Mouse (Mus musculus) kidney, postnatal 14 days (tissue): ENCODE data around the gene Slamf7.

ENCODE experiments used
- DNase-seq: peaks from one replicate; pipeline ENCODE4 v3.0.0; 2022; ENCODE audit warnings: mixed read lengths

Slamf7 gene

GRCm38 (mm10) chr1:171635696-171636095 lies 17.1 kb downstream of the Slamf7 start:
- no peak for DNase-seq

- no peak for DNase-seq
These were observed 21.4 kb downstream of the Slamf7 start for GRCm38 (mm10) chr1:171631447-171631846.

GRCm38 (mm10) chr1:171630912-171631311 lies 21.9 kb downstream of the Slamf7 start:
- DNase-seq = no peak

GRCm38 (mm10) chr1:171630041-171630440 lies 22.8 kb downstream of the Slamf7 start:
- no peak for DNase-seq

- no peak for DNase-seq
These were observed 23.7 kb downstream of the Slamf7 start for GRCm38 (mm10) chr1:171629168-171629567.

GRCm38 (mm10) chr1:171627801-171628200 lies 25.0 kb downstream of the Slamf7 start:
- DNase-seq = no peak

- no peak for DNase-seq
These were observed 32.7 kb downstream of the Slamf7 start for GRCm38 (mm10) chr1:171620091-171620490.

- no peak for DNase-seq
These were observed 33.2 kb downstream of the Slamf7 start for GRCm38 (mm10) chr1:171619645-171620044.

- no peak for DNase-seq
These were observed 33.8 kb downstream of the Slamf7 start for GRCm38 (mm10) chr1:171619001-171619400.

GRCm38 (mm10) chr1:171616881-171617515 lies 35.8 kb downstream of the Slamf7 start:
- no peak for DNase-seq

GRCm38 (mm10) chr1:171613962-171614361 lies 38.9 kb downstream of the Slamf7 start:
- DNase-seq = no peak

- DNase-seq = no peak
These were observed 42.1 kb downstream of the Slamf7 start for GRCm38 (mm10) chr1:171610781-171611180.

- no peak for DNase-seq
These were observed 42.8 kb downstream of the Slamf7 start for GRCm38 (mm10) chr1:171610026-171610425.

GRCm38 (mm10) chr1:171607176-171607575 lies 45.7 kb downstream of the Slamf7 start, which contains the start of gene Ly9:
Gene Ly9 (minus strand): TSS chr1:171607410.
- no peak for DNase-seq

GRCm38 (mm10) chr1:171606656-171607055 lies 46.2 kb downstream of the Slamf7 start:
- DNase-seq = no peak

GRCm38 (mm10) chr1:171604686-171605085 lies 48.1 kb downstream of the Slamf7 start:
- no peak for DNase-seq

GRCm38 (mm10) chr1:171584584-171584983 lies 68.3 kb downstream of the Slamf7 start:
- no peak for DNase-seq
